Mouse (Mus musculus): ENCODE results near the gene Nt5dc3.

GRCm38 (mm10) chr10:86872121-86872520 lies 93.3 kb downstream of the Nt5dc3 start:
- TF ChIP-seq GATA1 (IDR thresholded peaks at IDR 0.05; ENCODE audit: low read length) (no peak), TAL1 (IDR thresholded peaks at IDR 0.05; ENCODE audit: low read length) (no peak)

Data from erythroblast, embryonic 14.5 days (primary cell).